Mouse (Mus musculus): ENCODE measurements at regions not wholly inside any gene's neighbourhood (a gene's known extent, or its start where the extent isn't known, plus 50 kb on each side); places are given as distances from the start of the nearest gene placed in this dataset.
A peak's percentile ranks its signal among the peaks of the same experiment; 100 is the strongest.

DNA sequence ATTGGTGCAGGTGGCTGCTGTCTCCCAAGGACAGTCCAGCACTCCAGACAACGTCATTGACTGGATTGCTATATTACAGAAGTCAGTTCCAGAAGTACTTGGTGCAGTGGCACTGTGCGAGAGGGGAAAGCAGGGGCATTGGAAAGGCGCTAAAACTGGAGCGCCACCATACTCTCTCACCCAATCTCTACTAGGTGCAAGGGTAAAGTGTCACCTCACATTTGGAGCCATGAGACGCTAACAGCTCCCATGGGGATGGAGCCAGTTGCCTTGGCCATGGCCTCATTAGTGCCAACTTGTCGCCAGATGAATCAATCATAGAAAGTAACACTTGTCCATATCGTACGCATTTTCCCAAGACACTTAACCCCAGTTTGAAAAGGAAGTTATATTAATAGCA lies 1617.2 kb upstream of the Gulo start:
- H3K9me3 ChIP-seq (ENCODE audit: control insufficient read depth, low read length): no peaks in the 10 kb centered on the region
- DNase-seq (ENCODE audit: low spot score): no peak
- H3K27ac ChIP-seq (replicated peaks): no peak overlapping the region
- H3K4me1 ChIP-seq (replicated peaks; ENCODE audit: control insufficient read depth, insufficient read depth): no peaks in the 10 kb centered on the region
- no peaks in the 10 kb centered on the region for H3K36me3 ChIP-seq (ENCODE audit: control insufficient read depth, insufficient read depth, low read length)
- ATAC-seq (ENCODE audit: low FRiP score, low TSS enrichment): no peak
- WGBS: 79% methylated on average over 8 of the region's 8 CpGs
- TF ChIP-seq EP300 (optimal IDR thresholded peaks at IDR 0.05): no peak
- no peak for TF ChIP-seq CTCF (IDR thresholded peaks at IDR 0.05; ENCODE audit: low read depth)
- no peak overlapping the region for H3K4me3 ChIP-seq (ENCODE audit: low read depth, low read length)
- H3K9ac ChIP-seq (ENCODE audit: low read length): no peak overlapping the region
- H3K27me3 ChIP-seq (ENCODE audit: control insufficient read depth, insufficient read depth, low read length): no peaks in the 10 kb centered on the region
- no peak overlapping the region for H3K4me2 ChIP-seq (replicated peaks; ENCODE audit: low read depth)

DNA sequence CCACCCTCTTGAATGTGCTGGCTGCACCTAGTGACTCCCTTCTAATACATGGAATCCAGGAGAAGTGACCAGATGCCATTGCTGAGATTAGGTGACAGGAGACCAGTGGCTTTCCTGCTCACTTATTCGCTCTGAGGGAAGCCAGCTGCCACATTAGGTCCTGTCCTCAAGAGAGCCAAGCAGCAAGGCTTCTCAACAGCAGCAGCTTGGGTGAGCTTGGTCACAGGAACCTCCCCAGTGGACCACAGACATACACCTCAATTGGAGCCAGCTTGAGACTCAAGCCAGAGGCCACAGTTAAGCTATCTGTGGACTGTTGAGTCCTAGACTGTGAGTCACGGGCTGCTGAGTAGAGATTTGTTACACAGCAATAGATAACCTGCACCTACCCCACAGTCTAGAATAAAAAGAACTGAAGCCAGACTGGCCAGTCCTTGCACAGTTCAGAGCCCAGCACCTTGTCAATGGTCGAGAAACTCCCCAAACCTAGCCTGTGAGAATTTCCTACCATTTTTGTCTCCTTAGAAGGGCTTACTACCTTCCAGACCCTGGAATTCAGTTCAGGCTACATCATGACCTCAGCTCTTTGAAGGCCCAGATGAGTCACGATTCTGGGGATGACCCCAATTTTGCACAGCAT lies 1615.0 kb upstream of the Gulo start:
- no peaks in the 10 kb centered on the region for H3K4me1 ChIP-seq (replicated peaks; ENCODE audit: control insufficient read depth, insufficient read depth)
- TF ChIP-seq CTCF (IDR thresholded peaks at IDR 0.05; ENCODE audit: low read depth) (no peak), EP300 (optimal IDR thresholded peaks at IDR 0.05) (no peak)

DNA sequence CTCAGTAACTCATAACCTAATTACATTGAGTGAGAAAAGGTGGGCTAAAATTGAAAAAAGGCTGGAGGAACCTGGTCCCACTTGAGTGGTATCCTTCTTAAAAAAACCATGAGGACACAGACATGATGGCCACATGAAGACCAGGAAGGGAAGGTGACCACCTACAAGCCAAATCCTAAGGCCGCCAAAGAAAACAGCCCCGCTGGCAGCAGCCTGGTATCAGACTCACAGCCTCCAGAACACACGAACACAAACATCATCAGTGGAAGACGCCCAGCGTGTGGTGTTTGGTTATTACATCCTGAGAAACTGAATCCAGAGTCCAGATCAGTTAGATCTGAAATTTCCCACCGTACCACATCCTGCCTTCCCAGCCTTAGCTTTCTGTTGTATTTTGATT lies 1613.9 kb upstream of the Gulo start:
- H3K36me3 ChIP-seq (ENCODE audit: control insufficient read depth, insufficient read depth, low read length): no peaks in the 10 kb centered on the region
- no peak overlapping the region for H3K27ac ChIP-seq (replicated peaks)
- no peaks in the 10 kb centered on the region for H3K27me3 ChIP-seq (ENCODE audit: control insufficient read depth, insufficient read depth, low read length)
- TF ChIP-seq EP300 (optimal IDR thresholded peaks at IDR 0.05) (no peak), CTCF (IDR thresholded peaks at IDR 0.05; ENCODE audit: low read depth) (no peak)
- DNase-seq (ENCODE audit: low spot score): no peak
- 77% methylated on average over 6 of the region's 6 CpGs for WGBS
- ATAC-seq (ENCODE audit: low FRiP score, low TSS enrichment): no peak
- no peaks in the 10 kb centered on the region for H3K9me3 ChIP-seq (ENCODE audit: control insufficient read depth, low read length)
- H3K4me3 ChIP-seq (ENCODE audit: low read depth, low read length): no peak overlapping the region
- H3K4me1 ChIP-seq (replicated peaks; ENCODE audit: control insufficient read depth, insufficient read depth): no peaks in the 10 kb centered on the region
- H3K9ac ChIP-seq (ENCODE audit: low read length): no peak overlapping the region
- no peak overlapping the region for H3K4me2 ChIP-seq (replicated peaks; ENCODE audit: low read depth)

More for the DNA sequence above, 1615.0 kb upstream of the Gulo start:
- no peak for ATAC-seq (ENCODE audit: low FRiP score, low TSS enrichment)
- no peaks in the 10 kb centered on the region for H3K9me3 ChIP-seq (ENCODE audit: control insufficient read depth, low read length)
- H3K36me3 ChIP-seq (ENCODE audit: control insufficient read depth, insufficient read depth, low read length): no peaks in the 10 kb centered on the region
- no peak for DNase-seq (ENCODE audit: low spot score)
- no peak overlapping the region for H3K4me3 ChIP-seq (ENCODE audit: low read depth, low read length)
- 67% methylated on average over 4 of the region's 4 CpGs for WGBS
- H3K4me2 ChIP-seq (replicated peaks; ENCODE audit: low read depth): no peak overlapping the region
- H3K9ac ChIP-seq (ENCODE audit: low read length): no peak overlapping the region
- no peaks in the 10 kb centered on the region for H3K27me3 ChIP-seq (ENCODE audit: control insufficient read depth, insufficient read depth, low read length)
- no peak overlapping the region for H3K27ac ChIP-seq (replicated peaks)

DNA sequence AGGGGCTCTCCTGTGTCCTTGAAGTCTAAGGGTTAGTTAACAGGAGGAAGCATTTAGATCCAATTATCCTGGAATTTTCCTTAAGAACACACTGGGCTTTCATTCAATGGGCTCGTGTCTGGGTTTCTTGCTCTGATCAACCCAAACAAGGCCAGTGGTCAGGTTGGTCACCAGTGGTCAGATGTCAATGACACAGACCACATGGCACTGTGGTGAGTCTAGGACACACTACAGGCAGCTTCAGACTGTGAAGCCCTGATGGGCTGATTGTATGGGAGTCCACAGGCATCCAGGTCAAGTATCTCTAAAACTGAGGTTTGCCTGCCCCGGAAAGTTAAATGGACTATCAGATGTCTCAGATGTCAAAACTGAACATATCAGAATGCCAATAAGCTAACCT lies 1612.5 kb upstream of the Gulo start:
- no peaks in the 10 kb centered on the region for H3K4me1 ChIP-seq (replicated peaks; ENCODE audit: control insufficient read depth, insufficient read depth)
- no peak for TF ChIP-seq CTCF (IDR thresholded peaks at IDR 0.05; ENCODE audit: low read depth)
- no peak for TF ChIP-seq EP300 (optimal IDR thresholded peaks at IDR 0.05)
- no peaks in the 10 kb centered on the region for H3K36me3 ChIP-seq (ENCODE audit: control insufficient read depth, insufficient read depth, low read length)
- 50% methylated on average over 2 of the region's 2 CpGs for WGBS
- ATAC-seq (ENCODE audit: low FRiP score, low TSS enrichment) (no peak), DNase-seq (ENCODE audit: low spot score) (no peak)
- no peak overlapping the region for H3K4me3 ChIP-seq (ENCODE audit: low read depth, low read length)
- no peaks in the 10 kb centered on the region for H3K9me3 ChIP-seq (ENCODE audit: control insufficient read depth, low read length)
- no peak overlapping the region for H3K4me2 ChIP-seq (replicated peaks; ENCODE audit: low read depth)
- no peak overlapping the region for H3K27ac ChIP-seq (replicated peaks)
- no peaks in the 10 kb centered on the region for H3K27me3 ChIP-seq (ENCODE audit: control insufficient read depth, insufficient read depth, low read length)
- H3K9ac ChIP-seq (ENCODE audit: low read length): no peak overlapping the region

GRCm38 (mm10) chr14:67620854-67621476 lies 1612.0 kb upstream of the Gulo start:
- Histone ChIP-seq H3K27me3 (ENCODE audit: control insufficient read depth, insufficient read depth, low read length) (no peaks in the 10 kb centered on the region), H3K4me1 (replicated peaks; ENCODE audit: control insufficient read depth, insufficient read depth) (no peaks in the 10 kb centered on the region), H3K4me2 (replicated peaks; ENCODE audit: low read depth) (no peak overlapping the region), H3K4me3 (ENCODE audit: low read depth, low read length) (no peak overlapping the region), H3K36me3 (ENCODE audit: control insufficient read depth, insufficient read depth, low read length) (no peaks in the 10 kb centered on the region), H3K9ac (ENCODE audit: low read length) (no peak overlapping the region), H3K27ac (replicated peaks) (no peak overlapping the region), H3K9me3 (ENCODE audit: control insufficient read depth, low read length) (no peaks in the 10 kb centered on the region)
- 23% methylated on average over 4 of the region's 4 CpGs for WGBS
- ATAC-seq (ENCODE audit: low FRiP score, low TSS enrichment) (0 out of 2 replicates have a peak, but pooled peaks have one; percentile 57), DNase-seq (ENCODE audit: low spot score) (peak; percentile 53)
- peak; percentile 90 for TF ChIP-seq CTCF (IDR thresholded peaks at IDR 0.05; ENCODE audit: low read depth)
- no peak for TF ChIP-seq EP300 (optimal IDR thresholded peaks at IDR 0.05)

GRCm38 (mm10) chr14:67619571-67619970 lies 1610.6 kb upstream of the Gulo start:
- ATAC-seq (ENCODE audit: low FRiP score, low TSS enrichment): no peak

More at GRCm38 (mm10) chr14:67619571-67619970, 1610.6 kb upstream of the Gulo start:
- H3K9ac ChIP-seq (ENCODE audit: low read length): no peak overlapping the region
- no peak for DNase-seq (ENCODE audit: low spot score)
- no peak overlapping the region for H3K27ac ChIP-seq (replicated peaks)
- H3K9me3 ChIP-seq (ENCODE audit: control insufficient read depth, low read length): no peaks in the 10 kb centered on the region
- H3K4me1 ChIP-seq (replicated peaks; ENCODE audit: control insufficient read depth, insufficient read depth): no peaks in the 10 kb centered on the region
- TF ChIP-seq CTCF (IDR thresholded peaks at IDR 0.05; ENCODE audit: low read depth) (no peak), EP300 (optimal IDR thresholded peaks at IDR 0.05) (no peak)
- no peaks in the 10 kb centered on the region for H3K27me3 ChIP-seq (ENCODE audit: control insufficient read depth, insufficient read depth, low read length)
- no peak overlapping the region for H3K4me3 ChIP-seq (ENCODE audit: low read depth, low read length)
- H3K36me3 ChIP-seq (ENCODE audit: control insufficient read depth, insufficient read depth, low read length): no peaks in the 10 kb centered on the region
- WGBS: 74% methylated on average over 4 of the region's 4 CpGs
- H3K4me2 ChIP-seq (replicated peaks; ENCODE audit: low read depth): no peak overlapping the region
